Mouse (Mus musculus): Measurements from ENCODE around the gene Rad51c.
A peak's percentile ranks its signal among the peaks of the same experiment; 100 is the strongest.
"Not testable (repeated sequence)": the region's sequence is repeated elsewhere in the genome, so short reads cannot be mapped to it uniquely, and the experiment has no call there.

The Rad51c gene

GRCm38 (mm10) chr11:87432447-87432846 is 27.7 kb upstream of the Rad51c start:
- DNase-seq, result no peak

- not testable (repeated sequence) for DNase-seq
Measured at GRCm38 (mm10) chr11:87431813-87432212, 27.1 kb upstream of the Rad51c start.

GRCm38 (mm10) chr11:87430374-87430773 is 25.6 kb upstream of the Rad51c start:
- no peak for DNase-seq

- DNase-seq, result no peak
Measured at GRCm38 (mm10) chr11:87429363-87429762, 24.6 kb upstream of the Rad51c start.

GRCm38 (mm10) chr11:87428051-87428673 is 23.4 kb upstream of the Rad51c start:
- DNase-seq, result no peak

GRCm38 (mm10) chr11:87427273-87428050 is 22.7 kb upstream of the Rad51c start:
- no peak for DNase-seq

GRCm38 (mm10) chr11:87426450-87427250 is 21.9 kb upstream of the Rad51c start:
- peak; percentile 90 to 91 for DNase-seq

- DNase-seq, result no peak
Measured at GRCm38 (mm10) chr11:87426121-87426449, 21.3 kb upstream of the Rad51c start.

- DNase-seq, result peak in 1 of 2 experiments; percentile 10
Measured at GRCm38 (mm10) chr11:87423551-87424325, 19.0 kb upstream of the Rad51c start.

GRCm38 (mm10) chr11:87422511-87423340 is 18.0 kb upstream of the Rad51c start:
- DNase-seq, result peak; percentile 81 to 89

- peak in 1 of 2 experiments; percentile 39 for DNase-seq
Measured at GRCm38 (mm10) chr11:87421760-87422201, 17.0 kb upstream of the Rad51c start.

GRCm38 (mm10) chr11:87420861-87421260 is 16.1 kb upstream of the Rad51c start:
- DNase-seq, result no peak

GRCm38 (mm10) chr11:87416120-87416519 is 11.4 kb upstream of the Rad51c start:
- no peak for DNase-seq

- DNase-seq, result peak in 1 of 2 experiments; percentile 27
Measured at GRCm38 (mm10) chr11:87413412-87413811, 8.7 kb upstream of the Rad51c start.

GRCm38 (mm10) chr11:87404111-87404853 is 472 bp downstream of the Rad51c start:
- peak; percentile 96 to 97 for DNase-seq

- DNase-seq, result no peak
Measured at GRCm38 (mm10) chr11:87398402-87398801, 6.4 kb downstream of the Rad51c start.

GRCm38 (mm10) chr11:87393855-87394254 is 10.9 kb downstream of the Rad51c start:
- peak; percentile 30 to 67 for DNase-seq

GRCm38 (mm10) chr11:87385676-87386075 is 19.1 kb downstream of the Rad51c start:
- no peak for DNase-seq

GRCm38 (mm10) chr11:87384551-87384950 is 20.2 kb downstream of the Rad51c start:
- no peak for DNase-seq

- no peak for DNase-seq
Measured at GRCm38 (mm10) chr11:87367865-87368580, 36.7 kb downstream of the Rad51c start.

Data from kidney, postnatal 36 days (tissue).